Mouse (Mus musculus) bone marrow, adult 2 months (tissue): ENCODE data around the gene Tor2a.

Experiments used
- CTCF ChIP-seq: fragments of 200-500 bp; IDR thresholded peaks from 2 replicates; pipeline ENCODE4 v1.5.1; 2011; ENCODE audit warnings: low read length, control low read depth; ENCODE audit not compliant: control insufficient read depth, insufficient read depth
- POLR2A ChIP-seq: fragments of 200-500 bp; IDR thresholded peaks from 2 replicates; pipeline ENCODE4 v1.6.1; 2011; ENCODE audit warnings: low read depth, mild to moderate bottlenecking, control low read depth, low read length, borderline replicate concordance; ENCODE audit not compliant: control insufficient read depth

DNA sequence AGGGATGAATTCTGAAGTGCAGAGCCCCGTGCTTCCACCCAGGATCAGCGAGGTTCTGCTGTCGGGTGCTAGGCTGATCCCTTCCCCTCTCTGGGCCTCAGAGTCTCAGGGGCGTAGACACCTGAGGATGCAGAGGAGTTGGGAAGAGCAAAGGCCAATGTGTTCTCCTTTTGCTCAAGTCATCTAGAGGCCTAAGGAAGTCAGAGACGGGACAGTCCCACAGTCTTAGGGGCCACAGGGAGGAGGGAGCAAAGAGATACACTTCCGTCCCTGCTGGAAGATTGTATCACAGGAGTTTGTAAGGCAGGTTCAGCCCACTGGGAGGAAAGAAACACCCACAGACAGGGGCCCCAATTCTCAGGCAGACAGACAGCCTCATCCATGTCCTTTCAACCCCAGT, 35.0 kb upstream of the Tor2a start:
- TF ChIP-seq CTCF (no peak), POLR2A (no peak)
